Mouse (Mus musculus): ENCODE measurements around the gene Plch2.

Gene Plch2

GRCm38 (mm10) chr4:155022228-155022855 lies 34.2 kb downstream of the Plch2 start:
- CTCF ChIA-PET = no interaction called here

- CTCF ChIA-PET = no interaction called here
These were observed 35.8 kb downstream of the Plch2 start for GRCm38 (mm10) chr4:155020813-155021212.

DNA sequence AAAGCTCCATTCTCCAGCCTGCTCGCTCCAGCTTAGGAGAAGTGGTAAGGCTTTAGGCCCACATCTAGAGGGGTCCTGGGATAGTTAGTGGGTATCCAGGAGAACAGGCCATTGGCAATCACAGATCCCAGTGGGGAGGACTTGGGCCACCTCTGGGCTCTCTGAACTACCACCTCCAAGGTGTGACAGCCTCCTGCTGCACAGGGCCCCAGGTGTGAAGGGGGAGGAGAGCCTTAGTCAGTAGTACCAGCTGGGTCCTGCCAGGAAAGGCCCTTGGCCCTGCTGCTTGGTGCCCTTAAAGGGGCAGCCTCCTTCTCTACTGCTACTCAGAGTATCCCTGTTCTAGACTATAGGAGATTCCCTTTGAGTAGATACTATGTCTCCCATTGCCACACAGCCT lies 36.4 kb downstream of the Plch2 start:
- CTCF ChIA-PET = no interaction called here

- CTCF ChIA-PET = interaction anchor here (0.6 kb wide), 1 partner anchor 463 kb away, joined by 3 read pairs; no protein-coding TSS in a partner anchor
These were observed 37.2 kb downstream of the Plch2 start for GRCm38 (mm10) chr4:155019336-155019847.

DNA sequence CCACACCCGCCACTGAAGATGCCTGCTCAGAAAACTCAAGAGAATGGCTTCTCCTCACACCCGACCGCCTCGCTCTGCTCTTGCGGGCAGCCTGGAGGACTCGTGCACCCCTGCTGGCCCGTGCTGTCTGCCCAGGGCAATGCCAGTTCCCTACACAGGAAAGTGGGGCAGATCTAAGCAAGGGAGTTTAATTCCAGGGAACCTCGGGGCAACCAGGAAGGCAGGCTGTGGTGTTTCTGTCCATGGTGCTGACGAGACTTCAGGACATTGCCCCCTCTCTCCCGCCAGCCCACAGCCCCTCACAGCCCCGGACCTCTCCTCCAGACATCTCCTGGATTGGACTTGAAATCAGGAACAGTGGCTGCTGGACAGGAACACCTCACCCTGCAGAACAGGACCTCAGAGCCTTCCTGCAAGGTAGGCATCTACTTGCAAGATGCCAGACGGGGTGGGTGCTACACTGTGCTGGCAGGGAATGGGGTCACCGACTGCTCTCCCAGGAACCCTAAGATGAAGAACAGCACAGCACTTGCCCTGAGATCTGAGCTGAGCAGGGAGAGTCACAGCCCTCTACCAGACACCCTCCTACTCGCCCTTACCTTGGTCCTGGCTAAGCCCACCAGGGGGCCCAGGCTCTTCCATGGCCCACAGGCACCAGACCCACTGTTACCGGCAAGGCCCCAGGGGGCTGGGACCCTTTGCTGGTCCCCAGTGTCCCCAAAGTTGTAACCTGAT lies 37.8 kb downstream of the Plch2 start:
- CTCF ChIA-PET = interaction anchor here (0.6 kb wide), 1 partner anchor 464 kb away, joined by 3 read pairs; no protein-coding TSS in a partner anchor

GRCm38 (mm10) chr4:155018066-155018465 lies 38.5 kb downstream of the Plch2 start:
- CTCF ChIA-PET = no interaction called here

DNA sequence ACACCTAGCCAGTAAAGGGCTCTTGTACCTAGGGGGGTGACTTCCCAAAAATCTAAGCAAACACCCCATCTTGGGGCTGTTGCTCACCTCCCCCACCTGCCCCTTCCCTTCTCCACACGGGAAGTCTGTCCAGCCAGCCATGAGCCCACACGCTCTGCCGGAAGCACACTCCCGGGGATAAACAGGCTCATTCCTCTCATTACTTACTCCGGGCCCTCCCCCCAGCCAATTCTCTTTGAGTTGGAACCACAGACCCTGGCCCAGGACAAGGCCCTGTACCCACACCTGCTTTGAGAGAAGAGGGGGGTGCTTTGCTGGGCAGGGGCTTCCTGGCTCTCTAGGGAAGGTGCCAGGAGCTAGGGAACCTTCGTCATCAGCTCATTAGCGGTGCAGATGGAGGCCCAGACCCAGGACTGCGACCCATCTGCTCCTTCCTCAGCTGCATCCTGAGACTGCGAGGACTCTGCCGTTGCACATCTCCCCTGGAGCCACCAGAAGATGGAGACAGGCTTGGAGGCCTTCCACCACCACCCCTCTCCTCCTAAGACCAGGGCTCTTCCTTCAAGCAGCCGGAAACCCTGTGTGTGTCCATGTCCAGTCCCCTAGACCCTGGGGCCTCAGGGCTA lies 39.2 kb downstream of the Plch2 start:
- CTCF ChIA-PET = no interaction called here

GRCm38 (mm10) chr4:155016807-155017206 lies 39.8 kb downstream of the Plch2 start:
- CTCF ChIA-PET = no interaction called here

GRCm38 (mm10) chr4:155015550-155015949 lies 41.0 kb downstream of the Plch2 start:
- CTCF ChIA-PET = no interaction called here

GRCm38 (mm10) chr4:155014791-155015190 lies 41.8 kb downstream of the Plch2 start:
- CTCF ChIA-PET = no interaction called here

DNA sequence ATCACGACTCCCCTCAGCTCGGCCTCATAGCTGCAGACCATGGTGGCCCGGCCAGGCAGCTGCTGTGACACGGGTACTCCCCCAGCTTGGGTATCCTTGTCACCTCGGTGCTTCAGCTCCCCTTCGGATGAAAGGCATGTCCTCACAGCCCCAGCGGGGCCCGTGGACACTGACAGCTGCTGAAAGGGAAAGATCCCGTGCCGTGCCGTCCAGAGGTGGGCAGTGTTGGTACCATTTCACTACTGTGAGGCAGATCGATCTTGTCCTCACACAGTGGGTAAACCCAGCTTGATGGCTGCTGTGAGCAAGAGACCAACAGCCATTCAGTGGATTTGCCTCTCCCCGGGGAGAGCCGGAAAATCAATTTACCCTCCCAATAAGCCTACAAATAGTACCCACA lies 42.3 kb downstream of the Plch2 start:
- CTCF ChIA-PET = no interaction called here

GRCm38 (mm10) chr4:155012788-155013187 lies 43.8 kb downstream of the Plch2 start:
- CTCF ChIA-PET = no interaction called here

- CTCF ChIA-PET = no interaction called here
These were observed 44.5 kb downstream of the Plch2 start for GRCm38 (mm10) chr4:155012115-155012514.

DNA sequence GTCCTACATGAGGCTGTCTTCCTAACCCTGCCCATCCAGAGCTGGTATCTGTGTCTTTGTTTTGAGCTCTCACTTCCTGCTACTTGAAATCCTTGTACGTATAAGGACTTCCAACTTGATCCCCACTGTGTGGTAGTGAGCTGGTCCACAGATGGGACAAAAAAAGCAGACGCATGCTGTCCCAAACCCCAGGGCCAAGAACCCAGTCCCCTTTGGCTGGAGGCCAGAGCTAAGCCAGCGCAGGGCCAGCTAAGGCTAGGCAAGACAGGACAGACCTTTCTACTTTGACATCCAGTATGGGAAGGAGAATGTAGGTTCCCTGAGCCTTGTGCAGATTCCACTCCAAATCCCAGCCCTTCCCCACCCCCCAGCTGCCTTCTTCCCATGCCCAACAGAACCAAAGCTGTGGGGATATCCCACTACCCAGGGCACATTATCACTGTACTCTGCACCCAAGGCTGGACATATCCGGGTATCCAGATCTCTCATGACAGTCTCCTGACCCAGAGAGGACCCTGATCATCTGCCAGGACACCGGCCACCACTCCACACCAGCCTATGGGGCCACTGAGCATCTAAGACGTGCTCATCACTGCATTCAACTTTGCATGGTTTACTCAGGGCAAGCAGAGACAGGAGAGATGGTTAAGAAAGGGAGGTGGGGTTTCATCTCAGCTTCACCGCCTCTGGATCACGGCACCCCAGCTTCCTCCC lies 45.1 kb downstream of the Plch2 start:
- CTCF ChIA-PET = interaction anchor here (0.5 kb wide), 1 partner anchor 1014 kb away, joined by 14 read pairs; no protein-coding TSS in a partner anchor

DNA sequence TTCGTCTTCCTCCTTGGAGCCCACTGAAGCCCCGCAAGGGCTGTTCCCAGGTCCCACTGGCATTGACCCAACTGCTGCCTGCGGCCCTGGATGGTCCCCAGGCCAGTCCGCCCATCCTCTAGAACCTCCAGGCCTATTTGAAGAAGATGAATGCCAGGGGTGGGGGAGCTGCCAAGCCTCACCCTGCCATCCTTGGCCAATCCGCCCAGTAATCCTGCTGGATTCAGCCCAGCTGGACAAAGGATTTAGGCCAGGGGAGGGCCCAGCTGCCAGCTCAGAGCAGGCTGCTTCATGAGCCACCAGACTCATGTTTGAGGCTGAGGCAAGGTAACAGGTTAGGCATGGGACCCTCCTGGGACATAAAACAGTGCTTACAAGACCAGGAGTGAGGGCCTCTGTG lies 45.7 kb downstream of the Plch2 start:
- CTCF ChIA-PET = interaction anchor here (0.5 to 0.6 kb wide), 2 partner anchors 28 to 1014 kb away, joined by 8 to 14 read pairs; no protein-coding TSS in a partner anchor

- CTCF ChIA-PET = no interaction called here
These were observed 47.4 kb downstream of the Plch2 start for GRCm38 (mm10) chr4:155009216-155009615.

GRCm38 (mm10) chr4:155008075-155008474 lies 48.5 kb downstream of the Plch2 start:
- CTCF ChIA-PET = no interaction called here

DNA sequence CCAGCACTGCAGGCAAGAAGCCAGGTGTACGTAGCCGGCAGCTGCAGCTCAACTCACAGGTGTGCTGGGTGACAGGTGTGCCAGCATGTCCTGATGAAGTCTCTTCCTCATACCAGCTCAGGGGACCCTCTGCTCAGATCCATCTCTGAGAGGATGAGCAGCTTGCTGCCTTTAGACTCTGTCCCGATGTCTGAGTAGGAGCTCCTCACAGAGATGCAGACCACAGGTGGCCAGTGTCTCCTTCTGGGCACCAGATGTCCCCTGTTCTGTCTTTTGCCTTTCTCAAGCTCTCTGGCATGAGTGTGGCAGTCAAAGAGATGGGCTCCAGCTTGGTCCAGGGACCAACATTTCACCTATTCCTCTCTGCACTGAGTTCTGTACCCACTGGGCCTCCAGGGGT lies 48.9 kb downstream of the Plch2 start:
- CTCF ChIA-PET = no interaction called here

DNA sequence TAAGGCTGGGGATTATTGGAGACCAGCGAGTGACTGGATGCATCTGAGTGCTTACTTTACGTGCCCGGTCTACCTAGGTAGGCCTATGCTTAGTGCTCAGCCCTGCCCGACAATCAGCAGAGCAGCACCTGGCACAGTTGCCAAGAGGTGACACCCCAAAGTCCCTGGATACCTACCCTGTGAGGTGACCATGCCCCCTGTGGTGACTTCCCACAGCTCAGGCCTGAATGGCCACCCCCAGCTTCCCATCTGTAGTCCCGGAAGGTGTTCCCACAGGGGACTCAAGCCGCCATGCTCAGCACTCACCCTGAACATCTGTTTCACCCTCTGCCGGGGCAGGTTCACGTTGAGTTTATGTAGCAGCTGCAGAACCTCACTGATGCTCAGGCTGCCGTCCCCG lies 50.3 kb downstream of the Plch2 start:
- CTCF ChIA-PET = no interaction called here

- CTCF ChIA-PET = no interaction called here
These were observed 51.3 kb downstream of the Plch2 start for GRCm38 (mm10) chr4:155005278-155005677.

- CTCF ChIA-PET = interaction anchor here (0.7 kb wide), 1 partner anchor 76 kb away, joined by 4 read pairs; no protein-coding TSS in a partner anchor
These were observed 57.2 kb downstream of the Plch2 start for GRCm38 (mm10) chr4:154999379-154999778.

GRCm38 (mm10) chr4:154996572-154997154 lies 59.9 kb downstream of the Plch2 start:
- CTCF ChIA-PET = no interaction called here
